Mouse (Mus musculus) heart, adult 2 months (tissue): ENCODE measurements around the gene Gm20696. TPM values are rescaled to one million over a fixed set of nuclear protein-coding genes. Genes with fewer than 3 reads are reported as not detected.

ENCODE experiments used
- DNase-seq, 2 experiments: peaks; one replicate each; pipeline ENCODE4 v3.0.0; 2021
- H3K27ac ChIP-seq: fragments of 200-600 bp; 2 replicates; pipeline ENCODE4 v1.8.1; 2022
- H3K27me3 ChIP-seq: fragments of 200-500 bp; 2 replicates; pipeline ENCODE4 v1.6.1; 2012; ENCODE audit warnings: mild to moderate bottlenecking, low read length, inconsistent platforms, mixed read lengths; ENCODE audit not compliant: control insufficient read depth, insufficient read depth
- H3K36me3 ChIP-seq: fragments of 200-500 bp; 2 replicates; pipeline ENCODE4 v1.6.1; 2012; ENCODE audit warnings: low read length, inconsistent platforms; ENCODE audit not compliant: control insufficient read depth, insufficient read depth
- H3K4me1 ChIP-seq: fragments of 200-500 bp; 2 replicates; pipeline ENCODE4 v1.6.1; 2011; ENCODE audit warnings: low read length; ENCODE audit not compliant: control insufficient read depth, insufficient read depth
- H3K4me3 ChIP-seq: fragments of 200-600 bp; 2 replicates; pipeline ENCODE4 v1.8.1; 2022
- H3K79me2 ChIP-seq: fragments of 200-500 bp; replicated peaks from 2 replicates; pipeline ENCODE4 v1.6.1; 2012; ENCODE audit warnings: mild to moderate bottlenecking, inconsistent platforms, low read length, moderate library complexity, mixed read lengths; ENCODE audit not compliant: control insufficient read depth, insufficient read depth
- H3K9ac ChIP-seq: fragments of 200-500 bp; 2 replicates; pipeline ENCODE4 v1.6.1; 2012; ENCODE audit warnings: low read depth, mild to moderate bottlenecking, control low read depth, inconsistent platforms, low read length, mixed read lengths
- CTCF ChIP-seq: fragments of 200-600 bp; IDR thresholded peaks from 2 replicates; pipeline ENCODE4 v1.8.1; 2022; ENCODE audit warnings: antibody characterized with exemption, mild to moderate bottlenecking, moderate library complexity
- EP300 ChIP-seq: fragments of 200-500 bp; IDR thresholded peaks from 2 replicates; pipeline ENCODE4 v1.6.1; 2011; ENCODE audit warnings: low read depth, low read length, control low read depth; ENCODE audit not compliant: insufficient read depth
- POLR2A ChIP-seq: fragments of 200-500 bp; IDR thresholded peaks from 2 replicates; pipeline ENCODE4 v1.6.1; 2011; ENCODE audit warnings: mild to moderate bottlenecking, low read depth, low read length, control low read depth; ENCODE audit not compliant: insufficient read depth
- WGBS: fragments of 180-500 bp; shearing (Covaris S2); methylation state at CpG from one replicate; pipeline ENCODE4 v1.1.7; 2018; 5-methylcytosine and 5-hydroxymethylcytosine counted together
- intact Hi-C: fragments of 180-260 bp; cut with DNase I; formaldehyde crosslinking; loops from one replicate; pipeline ENCODE4 v1.15.1; 2025
- polyA plus RNA-seq: library from polyadenylated mRNA; depleted of rRNA; stranded (reverse); fragments of >200 nt; gene quantifications from 2 replicates; pipeline ENCODE4 v1.2.3, GENCODE M21; 2012
- total RNA-seq, 2 experiments: library from RNA; stranded (reverse); gene quantifications; 2 replicates each; pipeline ENCODE4 v1.2.3; 2021

Gene Gm20696
- total and polyA plus RNA-seq, 3 experiments = 0.61 to 1.7 (median 1.4) TPM

DNA sequence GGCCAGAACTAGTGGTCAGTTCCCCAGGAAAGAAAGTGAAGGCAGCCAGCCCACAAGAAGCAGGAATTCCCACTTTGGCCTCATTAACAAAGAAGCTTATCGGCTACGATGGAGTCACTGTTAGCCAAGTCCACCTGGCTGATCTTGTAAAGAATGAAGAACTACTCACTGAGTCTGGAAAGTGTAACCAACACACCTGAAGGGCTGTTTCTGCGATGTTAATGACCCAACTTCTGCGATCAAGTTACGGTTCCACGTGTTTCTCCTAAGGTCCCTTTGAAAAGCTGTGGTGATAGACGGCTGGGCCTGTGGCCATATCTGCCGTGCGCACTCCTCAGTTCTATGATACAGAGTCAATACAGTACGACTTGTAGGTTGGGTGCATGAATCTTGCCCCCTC lies 177.2 kb downstream of the Gm20696 start:
- no peaks in the 10 kb centered on the region for H3K27me3 ChIP-seq
- intact Hi-C loops = loop anchor here (5.0 kb wide), 1 partner anchor 33 kb away; the partner anchor contains the start of gene Foxp1

DNA sequence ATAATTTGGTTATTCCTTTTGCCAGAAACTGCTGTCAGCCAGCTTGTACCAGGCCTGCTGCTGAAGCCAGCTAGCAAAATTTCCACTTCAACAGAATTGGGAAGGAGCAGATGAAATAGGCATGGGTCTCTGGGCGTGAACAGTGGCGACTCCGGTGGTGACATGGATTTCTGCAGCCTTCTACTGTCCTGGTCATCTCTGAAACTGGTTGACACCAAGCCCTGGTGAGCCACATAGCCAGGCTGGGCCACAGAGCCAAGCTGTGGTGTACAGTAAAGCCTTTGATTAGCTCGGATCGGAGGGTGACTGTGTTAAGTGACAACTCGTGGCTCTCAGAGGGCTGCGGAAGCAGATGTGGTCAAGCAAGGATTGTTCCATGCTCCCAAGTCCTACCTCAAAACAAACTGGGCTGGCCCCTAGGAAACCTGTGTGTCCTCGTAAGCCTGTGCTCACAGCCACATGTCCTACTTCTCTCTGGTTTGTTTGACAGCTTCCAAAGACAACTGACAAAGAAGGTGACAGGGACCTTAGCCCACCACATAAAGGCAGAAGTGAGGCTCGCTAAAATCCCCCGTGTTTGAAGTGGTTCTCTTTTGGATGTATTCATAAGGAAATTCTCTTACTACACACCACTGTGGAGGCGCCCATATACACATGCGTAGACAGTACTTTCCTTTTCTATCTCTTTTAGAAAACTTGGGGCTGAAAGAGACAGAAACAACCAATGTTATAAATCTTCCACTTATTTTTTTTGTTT lies 180.5 kb downstream of the Gm20696 start:
- intact Hi-C loops = loop anchor here (5.0 kb wide), 1 partner anchor 36 kb away; the partner anchor contains the start of gene Foxp1
- no peaks in the 10 kb centered on the region for H3K79me2 ChIP-seq
- H3K36me3 ChIP-seq = no peaks in the 10 kb centered on the region
- DNase-seq = peak; percentile 34 to 41
- WGBS = 63% methylated on average over 12 of the region's 12 CpGs
- H3K27me3 ChIP-seq = no peaks in the 10 kb centered on the region
- H3K4me3 ChIP-seq = no peak overlapping the region
- no peak for TF ChIP-seq POLR2A
- 0 out of 2 replicates have a peak, but pooled peaks have one; percentile 3 for TF ChIP-seq EP300
- peak; percentile 50 for TF ChIP-seq CTCF
- peak overlapping the region; percentile 73 for H3K27ac ChIP-seq
- H3K9ac ChIP-seq = no peak overlapping the region
- peaks cover 8% of the 10 kb centered on the region for H3K4me1 ChIP-seq

More for the DNA sequence above, 177.2 kb downstream of the Gm20696 start:
- Histone ChIP-seq H3K79me2 (no peaks in the 10 kb centered on the region), H3K4me1 (peaks cover 6% of the 10 kb centered on the region), H3K9ac (no peak overlapping the region), H3K4me3 (no peak overlapping the region), H3K36me3 (no peaks in the 10 kb centered on the region), H3K27ac (no peak overlapping the region)
- no peak for TF ChIP-seq EP300
- 86% methylated on average over 10 of the region's 10 CpGs for WGBS
- no peak for DNase-seq

DNA sequence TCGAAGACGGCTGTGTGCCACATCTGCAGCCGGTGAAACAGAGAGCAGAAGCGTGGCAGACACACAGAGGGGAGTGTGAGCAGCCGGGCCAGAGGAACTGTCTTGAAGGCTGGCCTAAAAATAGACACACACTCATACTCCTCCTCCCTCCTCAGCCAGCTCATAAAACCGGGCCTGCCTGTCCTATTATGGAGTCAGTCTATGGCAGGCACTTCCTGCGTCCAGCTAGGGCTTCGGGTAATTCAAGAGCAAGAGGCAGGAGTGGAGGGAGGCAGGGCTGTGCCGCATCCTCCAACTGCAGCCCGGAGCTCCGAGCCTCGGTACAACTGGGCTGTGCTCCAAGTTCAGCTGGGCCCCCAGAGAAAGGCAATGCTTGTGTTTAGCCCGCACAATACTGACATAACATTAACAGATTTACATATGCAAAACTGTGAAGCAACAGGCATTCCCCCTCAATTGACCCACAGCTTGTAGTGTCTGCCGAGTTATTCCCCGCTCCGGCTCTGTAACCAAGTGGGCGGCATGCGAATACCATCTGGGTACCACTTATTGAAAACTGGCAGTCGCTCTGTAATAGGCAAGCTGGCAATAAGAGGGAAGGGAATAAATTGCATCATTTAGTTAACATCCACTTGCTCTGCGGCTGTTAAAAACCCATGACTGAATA lies 181.2 kb downstream of the Gm20696 start:
- H3K9ac ChIP-seq = peak overlapping the region; percentile 42
- no peaks in the 10 kb centered on the region for H3K27me3 ChIP-seq
- TF ChIP-seq EP300 (0 out of 2 replicates have a peak, but pooled peaks have one; percentile 19), CTCF (no peak), POLR2A (no peak)
- H3K27ac ChIP-seq = peak overlapping the region; percentile 73
- WGBS = 15% methylated on average over 20 of the region's 20 CpGs
- H3K79me2 ChIP-seq = no peaks in the 10 kb centered on the region
- DNase-seq = peak; percentile 76 to 86
- H3K36me3 ChIP-seq = no peaks in the 10 kb centered on the region
- intact Hi-C loops = loop anchor here (5.0 kb wide), 1 partner anchor 37 kb away; the partner anchor contains the start of gene Foxp1
- H3K4me3 ChIP-seq = peak overlapping the region; percentile 27
- H3K4me1 ChIP-seq = peaks cover 7% of the 10 kb centered on the region

DNA sequence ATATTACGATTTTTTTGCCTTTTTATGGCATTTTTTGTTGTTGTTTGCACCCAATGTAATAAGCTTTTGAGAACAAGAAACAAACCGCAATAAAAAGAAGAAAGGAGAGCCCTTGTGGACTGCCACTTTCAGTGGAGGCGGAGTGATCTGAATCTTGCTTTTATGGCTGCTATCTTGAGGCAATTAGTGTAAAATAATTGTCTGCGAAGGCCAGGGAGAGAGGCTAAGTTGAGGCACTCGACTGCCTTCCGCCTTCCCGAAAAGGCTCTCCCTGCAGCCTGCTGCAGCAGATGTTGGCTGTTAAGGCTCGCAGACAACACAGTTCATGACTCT lies 181.7 kb downstream of the Gm20696 start:
- H3K4me3 ChIP-seq = peak overlapping the region; percentile 27
- peaks cover 7% of the 10 kb centered on the region for H3K4me1 ChIP-seq
- no peak for TF ChIP-seq CTCF
- H3K79me2 ChIP-seq = no peaks in the 10 kb centered on the region
- intact Hi-C loops = loop anchor here (5.0 kb wide), 1 partner anchor 37 kb away; the partner anchor contains the start of gene Foxp1
- peak overlapping the region; percentile 5 for H3K9ac ChIP-seq
- DNase-seq = no peak
- no peaks in the 10 kb centered on the region for H3K36me3 ChIP-seq
- 14% methylated on average over 8 of the region's 8 CpGs for WGBS
- peak overlapping the region; percentile 73 for H3K27ac ChIP-seq
- no peaks in the 10 kb centered on the region for H3K27me3 ChIP-seq

DNA sequence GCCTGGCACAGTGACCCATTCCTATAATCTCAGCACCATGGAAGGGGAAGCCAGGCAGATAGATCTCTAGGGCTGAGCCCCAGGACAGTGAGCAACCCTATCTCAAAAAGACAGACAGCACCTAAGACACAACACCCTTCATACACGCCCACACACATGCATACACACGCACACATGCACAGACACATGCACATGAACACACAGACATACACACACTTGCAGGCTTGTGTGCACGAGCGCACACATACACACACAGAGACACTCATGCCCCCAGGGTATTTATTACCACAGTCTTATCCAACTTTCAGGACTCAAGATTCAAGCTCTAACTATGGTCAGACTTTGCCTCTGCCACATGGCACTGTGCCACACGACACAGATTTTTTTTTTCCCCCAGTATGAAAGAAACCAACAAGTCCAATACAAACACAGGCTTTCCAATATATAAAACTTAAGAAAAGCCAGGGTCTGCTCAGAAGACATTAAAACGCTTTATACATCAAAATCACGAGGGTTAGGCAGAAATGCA lies 182.3 kb downstream of the Gm20696 start:
- Histone ChIP-seq H3K79me2 (no peaks in the 10 kb centered on the region), H3K27ac (no peak overlapping the region), H3K4me3 (no peak overlapping the region; the same call in 1 of the 2 replicates), H3K4me1 (peaks cover 7% of the 10 kb centered on the region), H3K36me3 (no peaks in the 10 kb centered on the region), H3K9ac (no peak overlapping the region), H3K27me3 (no peaks in the 10 kb centered on the region)
- 73% methylated on average over 7 of the region's 7 CpGs for WGBS
- no peak for TF ChIP-seq POLR2A
- TF ChIP-seq CTCF = no peak
- no peak for TF ChIP-seq EP300
- DNase-seq = no peak
- intact Hi-C loops = no loop called here

DNA sequence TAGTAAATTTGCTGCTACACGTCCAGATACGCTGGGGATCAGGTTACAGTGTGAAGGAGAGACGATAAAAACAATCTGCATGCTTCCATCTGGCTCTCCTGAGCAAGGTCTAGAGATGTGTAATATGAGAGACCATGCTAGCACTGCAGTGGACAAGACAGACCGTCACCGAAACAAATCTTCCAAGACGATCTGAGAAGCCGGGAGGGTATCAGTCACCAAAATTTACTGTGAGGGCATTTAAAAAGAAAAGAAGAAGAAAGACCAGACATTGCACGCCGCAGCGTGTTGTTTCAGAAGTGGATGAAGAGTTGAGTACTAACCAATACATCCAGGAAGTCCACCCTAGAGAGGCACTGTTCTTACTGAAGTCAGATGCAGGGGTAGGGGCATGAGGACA lies 183.0 kb downstream of the Gm20696 start:
- WGBS = 88% methylated on average over 10 of the region's 10 CpGs
- no peak overlapping the region for H3K4me3 ChIP-seq
- no peak for TF ChIP-seq EP300
- no peak for TF ChIP-seq POLR2A
- TF ChIP-seq CTCF = no peak
- H3K36me3 ChIP-seq = no peaks in the 10 kb centered on the region
- intact Hi-C loops = no loop called here
- H3K27ac ChIP-seq = no peak overlapping the region
- DNase-seq = no peak
- H3K4me1 ChIP-seq = peaks cover 7% of the 10 kb centered on the region
- H3K79me2 ChIP-seq = no peaks in the 10 kb centered on the region
- H3K27me3 ChIP-seq = no peaks in the 10 kb centered on the region
- no peak overlapping the region for H3K9ac ChIP-seq
